Mouse (Mus musculus): ENCODE measurements around the gene Tert.
A peak's percentile ranks its signal among the peaks of the same experiment; 100 is the strongest.

Gene Tert

GRCm38 (mm10) chr13:73626745-73627549 is at the start of gene Tert:
Gene Tert, plus strand, starts transcription at chr13:73626911.
- DNase-seq (ENCODE audit: low read depth, low spot score): peak; percentile 72

GRCm38 (mm10) chr13:73577277-73577676 is 49.4 kb upstream of the Tert start:
- no peak for DNase-seq (ENCODE audit: low read depth, low spot score)

- no peak for DNase-seq (ENCODE audit: low read depth, low spot score)
Observed at GRCm38 (mm10) chr13:73591488-73591887, 35.2 kb upstream of the Tert start.

GRCm38 (mm10) chr13:73592546-73592945 is 34.2 kb upstream of the Tert start:
- no peak for DNase-seq (ENCODE audit: low read depth, low spot score)

- no peak for DNase-seq (ENCODE audit: low read depth, low spot score)
Observed at GRCm38 (mm10) chr13:73596276-73596675, 30.4 kb upstream of the Tert start.

- DNase-seq (ENCODE audit: low read depth, low spot score): no peak
Observed at GRCm38 (mm10) chr13:73600217-73600616, 26.5 kb upstream of the Tert start.

- no peak for DNase-seq (ENCODE audit: low read depth, low spot score)
Observed at GRCm38 (mm10) chr13:73603046-73603445, 23.7 kb upstream of the Tert start.

- peak; percentile 94 for DNase-seq (ENCODE audit: low read depth, low spot score)
Observed at GRCm38 (mm10) chr13:73603522-73604155, 23.1 kb upstream of the Tert start, which contains the start of gene Clptm1l. Gene Clptm1l, plus strand, starts transcription at chr13:73604006.

- DNase-seq (ENCODE audit: low read depth, low spot score): no peak
Observed at GRCm38 (mm10) chr13:73604156-73604957, 22.4 kb upstream of the Tert start.

- DNase-seq (ENCODE audit: low read depth, low spot score): no peak
Observed at GRCm38 (mm10) chr13:73618406-73618805, 8.3 kb upstream of the Tert start.

GRCm38 (mm10) chr13:73620637-73621036 is 6.1 kb upstream of the Tert start:
- DNase-seq (ENCODE audit: low read depth, low spot score): no peak

GRCm38 (mm10) chr13:73626410-73626744 is 334 bp upstream of the Tert start:
- DNase-seq (ENCODE audit: low read depth, low spot score): no peak

GRCm38 (mm10) chr13:73628586-73629113 is 1.9 kb downstream of the Tert start:
- no peak for DNase-seq (ENCODE audit: low read depth, low spot score)

GRCm38 (mm10) chr13:73631837-73632236 is 5.1 kb downstream of the Tert start:
- DNase-seq (ENCODE audit: low read depth, low spot score): no peak

- DNase-seq (ENCODE audit: low read depth, low spot score): no peak
Observed at GRCm38 (mm10) chr13:73637826-73638225, 11.1 kb downstream of the Tert start.

GRCm38 (mm10) chr13:73641296-73641695 is 14.6 kb downstream of the Tert start:
- no peak for DNase-seq (ENCODE audit: low read depth, low spot score)

GRCm38 (mm10) chr13:73646397-73647087 is 19.8 kb downstream of the Tert start:
- DNase-seq (ENCODE audit: low read depth, low spot score): peak; percentile 53

GRCm38 (mm10) chr13:73653266-73653665 is 26.6 kb downstream of the Tert start:
- DNase-seq (ENCODE audit: low read depth, low spot score): no peak

GRCm38 (mm10) chr13:73654976-73655375 is 28.3 kb downstream of the Tert start:
- no peak for DNase-seq (ENCODE audit: low read depth, low spot score)

- DNase-seq (ENCODE audit: low read depth, low spot score): peak; percentile 25
Observed at GRCm38 (mm10) chr13:73658953-73659352, 32.2 kb downstream of the Tert start.

GRCm38 (mm10) chr13:73660163-73660695 is 33.5 kb downstream of the Tert start:
- DNase-seq (ENCODE audit: low read depth, low spot score): no peak
